Mouse (Mus musculus) thymus, adult 2 months (tissue): ENCODE measurements around the gene Hist1h1c.
A peak's percentile ranks its signal among the peaks of the same experiment; 100 is the strongest.

Source experiments
- CTCF ChIP-seq: fragments of 200-500 bp; IDR thresholded peaks from 2 replicates; pipeline ENCODE4 v1.5.1; 2012; ENCODE audit warnings: mild to moderate bottlenecking, control low read depth, low read length, moderate library complexity, borderline replicate concordance; ENCODE audit not compliant: control insufficient read depth, poor library complexity, insufficient read depth; ENCODE audit errors: extremely low read depth
- POLR2A ChIP-seq: fragments of 200-500 bp; IDR thresholded peaks from 2 replicates; pipeline ENCODE4 v1.6.1; 2012; ENCODE audit warnings: mild to moderate bottlenecking, low read length, control low read depth, moderate library complexity; ENCODE audit not compliant: control insufficient read depth, poor library complexity, insufficient read depth; ENCODE audit errors: extremely low read depth

DNA sequence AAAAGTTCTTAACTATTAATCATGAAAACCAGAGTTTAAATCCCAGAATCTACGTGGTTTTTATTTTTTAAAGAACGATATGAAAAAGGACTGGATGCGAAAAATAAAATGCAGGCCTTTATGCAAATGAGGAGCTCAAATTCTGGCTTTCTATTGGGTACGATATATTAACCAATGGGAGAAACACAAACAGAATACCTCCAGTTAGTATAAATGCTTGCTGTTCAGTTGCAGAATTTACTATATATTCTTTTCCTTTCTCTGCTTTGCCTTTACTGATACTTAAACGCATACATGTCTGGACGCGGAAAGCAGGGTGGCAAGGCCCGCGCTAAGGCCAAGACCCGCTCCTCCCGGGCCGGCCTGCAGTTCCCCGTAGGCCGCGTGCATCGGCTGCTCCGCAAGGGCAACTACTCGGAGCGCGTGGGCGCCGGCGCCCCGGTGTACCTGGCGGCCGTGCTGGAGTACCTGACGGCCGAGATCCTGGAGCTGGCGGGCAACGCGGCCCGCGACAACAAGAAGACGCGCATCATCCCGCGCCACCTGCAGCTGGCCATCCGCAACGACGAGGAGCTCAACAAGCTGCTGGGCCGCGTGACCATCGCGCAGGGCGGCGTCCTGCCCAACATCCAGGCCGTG, 12.3 kb downstream of the Hist1h1c start, which contains the start of gene Hist1h2ab:
- TF ChIP-seq POLR2A: peak; percentile 60; the same call in 1 of the 2 replicates
- 0 out of 2 replicates have a peak, but pooled peaks have one; percentile 10 for TF ChIP-seq CTCF
